Mouse (Mus musculus): ENCODE measurements around the gene Ormdl2.

DNA sequence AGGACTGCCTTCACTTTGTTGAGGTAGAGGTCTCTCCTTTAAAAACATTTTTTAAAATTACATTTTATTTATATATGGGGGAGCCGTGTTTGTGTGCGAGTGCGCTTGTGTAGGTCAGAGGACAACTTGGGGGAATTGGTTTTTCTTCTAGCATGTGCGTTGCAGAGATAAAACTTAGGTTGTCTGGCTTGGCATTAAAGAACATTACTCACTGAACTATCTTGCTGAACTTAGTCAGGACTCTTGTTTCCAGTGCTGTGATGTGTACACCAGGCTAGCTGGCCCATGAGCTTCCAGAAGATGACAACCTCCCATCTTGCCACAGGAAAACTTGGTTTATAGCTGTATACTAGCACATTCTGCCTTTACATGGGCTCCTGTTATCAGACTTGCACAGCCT, 25.2 kb upstream of the Ormdl2 start:
- TF ChIP-seq CTCF (IDR thresholded peaks at IDR 0.05; ENCODE audit: low read depth, low read length) (no peak), POLR2A (IDR thresholded peaks at IDR 0.05; ENCODE audit: insufficient read depth, low read length) (no peak), EP300 (IDR thresholded peaks at IDR 0.05; ENCODE audit: insufficient read depth, low read depth, low read length) (no peak)

All from ES-Bruce4 (cell line).